Mouse (Mus musculus) liver, postnatal 0 days (tissue): ENCODE results near the gene Pcgf3.

Source experiments
- CTCF ChIP-seq: sonication (generic); IDR thresholded peaks from 2 replicates; pipeline ENCODE4 v1.5.1; 2016; ENCODE audit warnings: antibody characterized with exemption, low read depth
- EP300 ChIP-seq: IDR thresholded peaks from 2 replicates; pipeline ENCODE4 v1.6.1; 2016; ENCODE audit warnings: antibody characterized with exemption, low read depth, mild to moderate bottlenecking

DNA sequence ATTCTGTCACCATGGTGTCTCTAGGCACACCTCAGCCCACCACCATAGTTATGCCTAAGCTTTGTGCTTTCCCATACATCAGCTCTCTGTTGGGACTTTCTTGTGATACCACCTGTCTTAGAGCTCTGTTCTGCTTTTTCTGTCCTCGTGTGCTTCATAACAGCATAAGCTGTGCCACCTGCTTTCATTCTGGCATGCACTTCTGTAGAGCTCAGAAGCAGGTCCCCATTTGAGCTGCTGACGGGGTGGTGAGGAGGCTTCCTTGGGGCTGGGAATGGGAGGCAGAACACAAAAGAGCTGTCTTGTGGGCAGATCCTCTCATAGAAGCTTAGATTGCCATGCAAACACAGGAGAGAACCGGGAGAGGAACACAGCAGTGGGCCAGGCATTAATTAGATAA, 14.9 kb downstream of the Pcgf3 start:
- TF ChIP-seq EP300 (no peak), CTCF (no peak)
